Mouse (Mus musculus): Measurements from ENCODE around the gene Ptpn3.

DNA sequence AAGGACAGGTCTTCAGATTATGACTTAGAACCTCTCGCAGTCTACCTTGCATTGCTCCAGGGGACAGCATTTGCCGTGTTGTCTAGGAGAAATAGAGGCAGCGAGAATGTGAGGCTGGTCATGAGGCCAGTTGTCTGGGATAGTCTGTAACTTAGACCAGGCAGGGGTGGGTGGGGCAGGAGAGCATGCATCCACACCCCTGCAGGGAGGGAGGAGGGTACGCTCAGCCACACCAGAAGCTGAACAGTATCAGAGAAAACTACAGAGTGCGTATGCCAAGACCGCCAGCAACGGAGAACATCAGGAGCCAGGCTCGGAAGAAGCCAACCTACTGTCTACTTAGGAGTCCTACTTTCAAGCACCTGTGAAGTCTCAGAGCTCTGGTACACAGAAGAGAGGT, 116.2 kb downstream of the Ptpn3 start:
- TF ChIP-seq CTCF (IDR thresholded peaks at IDR 0.05; ENCODE audit: borderline replicate concordance, extremely low read depth, insufficient read depth, insufficient read length) = no peak
- TF ChIP-seq POLR2A (IDR thresholded peaks at IDR 0.05; ENCODE audit: borderline replicate concordance, extremely low read depth, insufficient read depth, insufficient read length, poor library complexity, severe bottlenecking) = no peak
